Mouse (Mus musculus) ovary, postnatal 10 days (tissue): ENCODE results near the gene Nfia.

Experiments
- DNase-seq: peaks from one replicate; pipeline ENCODE4 v3.0.0; 2022; ENCODE audit warnings: low spot score

Nfia gene

GRCm38 (mm10) chr4:98136072-98136471, 363.5 kb downstream of the Nfia start:
- DNase-seq: no peak

- DNase-seq: no peak
Measured at GRCm38 (mm10) chr4:98142879-98143436, 370.4 kb downstream of the Nfia start.

GRCm38 (mm10) chr4:98150576-98150975, 378.0 kb downstream of the Nfia start:
- no peak for DNase-seq

- no peak for DNase-seq
Measured at GRCm38 (mm10) chr4:98157921-98158320, 385.4 kb downstream of the Nfia start.

GRCm38 (mm10) chr4:98166379-98166778, 393.8 kb downstream of the Nfia start:
- DNase-seq: no peak
